In the genomic region with DNA sequence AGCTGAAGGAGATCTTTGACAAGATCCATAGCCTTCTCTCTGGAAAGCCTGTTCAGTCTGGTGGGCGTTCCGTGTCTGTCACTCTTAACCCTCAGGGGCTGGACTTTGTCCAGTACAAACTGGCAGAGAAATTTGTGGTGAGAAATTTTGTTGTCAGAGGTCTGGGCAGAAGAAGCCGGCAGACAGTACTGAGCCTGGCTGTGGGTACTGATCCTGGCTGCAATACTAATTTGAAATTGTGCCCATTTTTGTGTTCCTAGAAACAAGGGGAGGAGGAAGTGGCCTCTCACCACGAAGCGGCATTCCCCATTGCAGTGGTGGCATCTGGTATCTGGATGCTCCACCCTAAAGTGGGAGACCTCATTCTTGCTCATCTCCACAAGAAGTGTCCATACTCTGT, we compare ENCODE assay signal across 7 mouse cellular contexts.
"Had no signal": no experiment of that assay in that cellular context is flagged by ENCODE, and none has a peak within 500 bp of the region (broad histone marks: within the 10 kb centered on the region; RNA-seq: fewer than 3 reads in every experiment).

No protein-coding gene starts in this region.

- DNase-seq: lung, adult 2 months; lung, postnatal 14 days; lung, postnatal 36 days; right cerebral cortex, postnatal 14 days; thymus, adult 2 months; thymus, postnatal 25 days; thymus, postnatal 4 days had no signal
